Mouse (Mus musculus) CH12.LX (cell line): ENCODE data around the gene Hist1h2bh. TPM values are rescaled to one million over a fixed set of nuclear protein-coding genes. Genes with fewer than 3 reads are reported as not detected.
"Not testable (repeated sequence)": the region's sequence is repeated elsewhere in the genome, so short reads cannot be mapped to it uniquely, and the experiment has no call there.

Source experiments
- DNase-seq: peaks from one replicate; pipeline ENCODE4 v3.0.0-alpha.2; 2013; ENCODE audit errors: extremely low read depth
- H3K27ac ChIP-seq: 2 replicates; pipeline ENCODE4 v1.5.1; 2012; ENCODE audit warnings: low read depth, mild to moderate bottlenecking, control low read depth, moderate library complexity; ENCODE audit not compliant: insufficient read depth
- H3K27me3 ChIP-seq: replicated peaks from 2 replicates; pipeline ENCODE3; 2012; ENCODE audit warnings: inconsistent platforms
- H3K36me3 ChIP-seq, 2 experiments: replicated peaks in 1 of 2; 2 replicates each; pipeline versions ENCODE3 to v1.6.1; 2012; ENCODE audit warnings: inconsistent platforms in 1 of 2, low read length in 1 of 2, mild to moderate bottlenecking in 1 of 2, mixed read lengths in 1 of 2, moderate library complexity in 1 of 2; ENCODE audit not compliant: control insufficient read depth in 1 of 2, insufficient read depth in 1 of 2
- H3K4me1 ChIP-seq, 2 experiments: 2 replicates each; pipeline ENCODE4 v1.6.1; 2012; ENCODE audit warnings: inconsistent platforms in 1 of 2, moderate library complexity in 1 of 2; ENCODE audit not compliant: insufficient read depth in 2 of 2, control insufficient read depth in 1 of 2
- H3K4me2 ChIP-seq: 2 replicates; pipeline ENCODE4 v1.6.1; 2012; ENCODE audit warnings: low read depth, mild to moderate bottlenecking, control low read depth; ENCODE audit not compliant: poor library complexity, insufficient read depth, severe bottlenecking
- H3K4me3 ChIP-seq, 3 experiments: fragments of 150-350 bp in 1 of 3; sonication (generic) in 1 of 3; replicated peaks in 1 of 3; 2 replicates each; pipeline versions ENCODE3 to v1.5.1; 2011 to 2012; ENCODE audit warnings: low read depth in 2 of 3, low read length in 2 of 3, mild to moderate bottlenecking in 2 of 3, moderate library complexity in 2 of 3, control low read depth in 1 of 3, improper control_type of control experiment in 1 of 3, inconsistent platforms in 1 of 3, mixed read lengths in 1 of 3; ENCODE audit not compliant: poor library complexity in 1 of 3
- H3K79me2 ChIP-seq: replicated peaks from 2 replicates; pipeline ENCODE4 v1.6.1; 2012; ENCODE audit warnings: mild to moderate bottlenecking, moderate library complexity; ENCODE audit not compliant: control insufficient read depth, poor library complexity, insufficient read depth, severe bottlenecking; ENCODE audit errors: extremely low read depth
- H3K9ac ChIP-seq: 2 replicates; pipeline ENCODE4 v1.6.1; 2012; ENCODE audit warnings: low read depth, mild to moderate bottlenecking, control low read depth, moderate library complexity; ENCODE audit not compliant: insufficient read depth
- H3K9me3 ChIP-seq: replicated peaks from 2 replicates; pipeline ENCODE3; 2012; ENCODE audit warnings: low read length, inconsistent platforms, mixed read lengths
- BHLHE40 ChIP-seq: IDR thresholded peaks from 2 replicates; pipeline ENCODE4 v1.6.1; 2011; ENCODE audit warnings: mild to moderate bottlenecking, low read depth, low read length, improper control_type of control experiment
- CHD1 ChIP-seq: IDR thresholded peaks from 2 replicates; pipeline ENCODE4 v1.6.1; 2012; ENCODE audit warnings: low read depth, low read length, improper control_type of control experiment, inconsistent platforms
- CHD2 ChIP-seq: IDR thresholded peaks from 2 replicates; pipeline ENCODE4 v1.6.1; 2011; ENCODE audit warnings: low read length, improper control_type of control experiment
- JUND ChIP-seq: conservative IDR thresholded peaks from 2 replicates; pipeline ENCODE4 v1.6.1; 2011; ENCODE audit warnings: low read depth, low read length, improper control_type of control experiment
- MAFK ChIP-seq: IDR thresholded peaks from 2 replicates; pipeline ENCODE4 v1.6.1; 2011; ENCODE audit warnings: low read length, improper control_type of control experiment; ENCODE audit not compliant: insufficient replicate concordance
- POLR2A ChIP-seq: IDR thresholded peaks from 2 replicates; pipeline ENCODE4 v1.6.1; 2011; ENCODE audit warnings: low read depth, mild to moderate bottlenecking, improper control_type of control experiment, low read length
- POLR2AphosphoS2 ChIP-seq: IDR thresholded peaks from 2 replicates; pipeline ENCODE4 v1.6.1; 2011; ENCODE audit warnings: low read depth, low read length, improper control_type of control experiment
- RCOR1 ChIP-seq: conservative IDR thresholded peaks from 2 replicates; pipeline ENCODE4 v1.6.1; 2012; ENCODE audit warnings: low read depth, mild to moderate bottlenecking, inconsistent platforms, low read length, improper control_type of control experiment
- ZMIZ1 ChIP-seq: IDR thresholded peaks from 2 replicates; pipeline ENCODE4 v1.6.1; 2012; ENCODE audit warnings: low read depth, mild to moderate bottlenecking, inconsistent platforms, low read length, improper control_type of control experiment
- ZNF384 ChIP-seq: IDR thresholded peaks from 2 replicates; pipeline ENCODE4 v1.6.1; 2012; ENCODE audit warnings: low read depth, low read length, improper control_type of control experiment, inconsistent platforms
- dilution Hi-C: fragments of 300-500 bp; cut with MboI; formaldehyde crosslinking; loops from 2 replicates; pipeline ENCODE4 v1.14.3; 2020; ENCODE audit warnings: low sequenced_read_pairs; ENCODE audit not compliant: extremely low pct_unique_long_range_greater_than_20kb, extremely low pct_ligation_motif_present
- in situ Hi-C: fragments of 300-500 bp; cut with MboI; formaldehyde crosslinking; loops from 3 replicates; pipeline ENCODE4 v1.14.3; 2019; ENCODE audit warnings: low sequenced_read_pairs, low pct_ligation_motif_present, low pct_unique_long_range_greater_than_20kb, mixed read lengths
- polyA plus RNA-seq: library from polyadenylated mRNA; unstranded; fragments of >175 nt; gene quantifications from 2 replicates; pipeline ENCODE4 v1.2.1, GENCODE M21; 2012; ENCODE audit warnings: low read depth; ENCODE audit not compliant: insufficient read length
- total RNA-seq, 2 experiments: library from RNA; depleted of rRNA; stranded (reverse); fragments of 300-350 nt in 1 of 2; fragments of >200 nt in 1 of 2; gene quantifications; 2 replicates each; pipeline ENCODE4 v1.2.3; 2012 to 2014

Gene Hist1h2bh
- total and polyA plus RNA-seq, 3 experiments, result 0.77 to 261 (median 8.0) TPM

- peak; percentile 74; the same call in 1 of the 2 replicates for TF ChIP-seq JUND
- no peak for TF ChIP-seq MAFK
Observed at GRCm38 (mm10) chr13:23571022-23571503, 27.9 kb upstream of the Hist1h2bh start, which contains the start of the genes Hist1h2ae and Hist1h2bg (continued).

GRCm38 (mm10) chr13:23570261-23571021 is 27.2 kb upstream of the Hist1h2bh start:
- H3K4me1 ChIP-seq, H3K36me3 ChIP-seq, H3K27me3 ChIP-seq, H3K9me3 ChIP-seq, H3K79me2 ChIP-seq, dilution Hi-C loops: not testable (repeated sequence)
- TF ChIP-seq RCOR1 (0 out of 2 replicates have a peak, but pooled peaks have one; percentile 36), CHD1 (peak; percentile 84; the same call in 1 of the 2 replicates), POLR2AphosphoS2 (peak; percentile 98), CHD2 (0 out of 2 replicates have a peak, but pooled peaks have one; percentile 2), ZMIZ1 (peak; percentile 77), POLR2A (peak; percentile 72)
- peak; percentile 54 for DNase-seq
- in situ Hi-C loops, result loop anchor here (25.0 kb wide), 1 partner anchor 1833 kb away; the partner anchor contains the start of gene Hist1h4j
- H3K4me3 ChIP-seq, result peak overlapping the region in 1 of 3 experiments; percentile 49
- H3K9ac ChIP-seq, result peak overlapping the region; percentile 76
- H3K4me2 ChIP-seq, result peak overlapping the region; percentile 82
- peak overlapping the region; percentile 97 for H3K27ac ChIP-seq

GRCm38 (mm10) chr13:23564482-23564881 is 21.3 kb upstream of the Hist1h2bh start:
- DNase-seq, result no peak
- dilution Hi-C loops (no loop called here), in situ Hi-C loops (loop anchor here (25.0 kb wide), 1 partner anchor 1827 kb away; the partner anchor contains the start of gene Hist1h4j)
- Histone ChIP-seq H3K4me1 (peaks cover 3 to 22% of the 10 kb centered on the region in 2 experiments; a peak in 2 of 4 replicates), H3K27ac (no peak overlapping the region), H3K27me3 (no peaks in the 10 kb centered on the region), H3K36me3 (no peaks in the 10 kb centered on the region), H3K4me2 (no peak overlapping the region), H3K79me2 (no peaks in the 10 kb centered on the region), H3K4me3 (no peak overlapping the region), H3K9ac (0 out of 2 replicates have a peak overlapping the region, but pooled peaks have one; percentile 6), H3K9me3 (no peaks in the 10 kb centered on the region)
- TF ChIP-seq BHLHE40 (no peak), ZNF384 (peak; percentile 59)
